Mouse (Mus musculus) liver, embryonic 16.5 days (tissue): ENCODE measurements around the gene Pitpnc1. TPM values are rescaled to one million over a fixed set of nuclear protein-coding genes. Genes with fewer than 3 reads are reported as not detected.
"Not testable (repeated sequence)": the region's sequence is repeated elsewhere in the genome, so short reads cannot be mapped to it uniquely, and the experiment has no call there.

ENCODE experiments used
- ATAC-seq: fragments of 200-750 bp; cut with Nextera tagmentation; 2 replicates; pipeline ENCODE4 v1.8.0; 2017; ENCODE audit warnings: low read depth, mild to moderate bottlenecking, moderate number of reproducible peaks, moderate library complexity
- H3K27ac ChIP-seq: fragments of 300-500 bp; sonication (generic); 2 replicates; pipeline ENCODE4 v1.5.1; 2014; ENCODE audit warnings: mild to moderate bottlenecking, low read length
- H3K27me3 ChIP-seq: fragments of 300-500 bp; sonication (generic); 2 replicates; pipeline ENCODE4 v1.6.1; 2014; ENCODE audit warnings: low read depth, low read length, mixed read lengths; ENCODE audit not compliant: control insufficient read depth, insufficient read depth
- H3K36me3 ChIP-seq: fragments of 300-500 bp; sonication (generic); 2 replicates; pipeline ENCODE4 v1.6.1; 2014; ENCODE audit warnings: mild to moderate bottlenecking; ENCODE audit not compliant: control insufficient read depth, insufficient read depth
- H3K4me1 ChIP-seq: fragments of 300-500 bp; sonication (generic); 2 replicates; pipeline ENCODE4 v1.6.1; 2014; ENCODE audit warnings: low read depth, low read length, mixed read lengths; ENCODE audit not compliant: control insufficient read depth
- H3K4me2 ChIP-seq: fragments of 300-500 bp; sonication (generic); 2 replicates; pipeline ENCODE4 v1.6.1; 2014; ENCODE audit warnings: low read depth, low read length, mixed read lengths
- H3K4me3 ChIP-seq: fragments of 300-500 bp; sonication (generic); 2 replicates; pipeline ENCODE4 v1.5.1; 2014; ENCODE audit warnings: low read depth, mild to moderate bottlenecking, low read length
- H3K9ac ChIP-seq: fragments of 300-500 bp; sonication (generic); 2 replicates; pipeline ENCODE4 v1.6.1; 2014; ENCODE audit warnings: low read depth, low read length
- H3K9me3 ChIP-seq: fragments of 300-500 bp; sonication (generic); replicated peaks from 2 replicates; pipeline ENCODE4 v1.6.1; 2016; ENCODE audit warnings: low read length; ENCODE audit not compliant: control insufficient read depth
- WGBS: fragments of 180-500 bp; shearing (Covaris S2); extraction: QIAGEN DNeasy Blood & Tissue Kit; methylation state at CpG from one replicate; pipeline ENCODE4 v1.1.7; 2014; ENCODE audit not compliant: insufficient replicate concordance; 5-methylcytosine and 5-hydroxymethylcytosine counted together
- polyA plus RNA-seq: library from polyadenylated mRNA; unstranded; fragments of >200 nt; fragmentation: Nextera tagmentation; extraction: Ambion mirVana; gene quantifications from 2 replicates; pipeline ENCODE4 v1.2.1, GENCODE M21; 2015

Gene Pitpnc1
- polyA plus RNA-seq = 7.6 and 9.2 TPM in 2 replicates

GRCm38 (mm10) chr11:107470521-107471041 lies at the start of gene Pitpnc1:
Gene Pitpnc1, minus strand, starts transcription at chr11:107470699.
- H3K4me2 ChIP-seq = peak within 1 kb of the TSS; percentile 99
- peak within 1 kb of the TSS; percentile 96 for H3K27ac ChIP-seq
- no peaks in the 10 kb centered on the region for H3K36me3 ChIP-seq
- ATAC-seq = peak; percentile 84
- no peaks in the 10 kb centered on the region for H3K9me3 ChIP-seq
- no peaks in the 10 kb centered on the region for H3K27me3 ChIP-seq
- H3K4me3 ChIP-seq = peak within 1 kb of the TSS; percentile 71
- H3K9ac ChIP-seq = peak within 1 kb of the TSS; percentile 77
- peaks cover 39% of the 10 kb centered on the region for H3K4me1 ChIP-seq
- under 1% methylated on average over 37 of the region's 37 CpGs for WGBS

GRCm38 (mm10) chr11:107518645-107519429 lies 48.3 kb upstream of the Pitpnc1 start:
- Histone ChIP-seq H3K4me2 (no peak overlapping the region), H3K27me3 (no peaks in the 10 kb centered on the region), H3K4me1 (no peaks in the 10 kb centered on the region), H3K4me3 (no peak overlapping the region), H3K9me3 (no peaks in the 10 kb centered on the region), H3K36me3 (no peaks in the 10 kb centered on the region), H3K9ac (no peak overlapping the region), H3K27ac (no peak overlapping the region)
- 49% methylated on average over 5 of the region's 5 CpGs for WGBS
- ATAC-seq = no peak

GRCm38 (mm10) chr11:107516387-107516786 lies 45.9 kb upstream of the Pitpnc1 start:
- H3K27me3 ChIP-seq = no peaks in the 10 kb centered on the region
- no peaks in the 10 kb centered on the region for H3K36me3 ChIP-seq
- no peak for ATAC-seq
- H3K9me3 ChIP-seq = no peaks in the 10 kb centered on the region
- H3K27ac ChIP-seq = no peak overlapping the region
- WGBS = 72% methylated on average over 2 of the region's 2 CpGs
- no peak overlapping the region for H3K4me3 ChIP-seq
- no peaks in the 10 kb centered on the region for H3K4me1 ChIP-seq
- H3K4me2 ChIP-seq = no peak overlapping the region
- H3K9ac ChIP-seq = no peak overlapping the region

- no peak for ATAC-seq
- 75% methylated on average over 10 of the region's 10 CpGs for WGBS
- Histone ChIP-seq H3K4me1 (peaks cover 8% of the 10 kb centered on the region), H3K27ac (no peak overlapping the region), H3K4me3 (no peak overlapping the region), H3K9ac (no peak overlapping the region), H3K9me3 (no peaks in the 10 kb centered on the region), H3K27me3 (no peaks in the 10 kb centered on the region), H3K36me3 (no peaks in the 10 kb centered on the region), H3K4me2 (no peak overlapping the region)
These were observed 42.5 kb upstream of the Pitpnc1 start for GRCm38 (mm10) chr11:107513047-107513446.

GRCm38 (mm10) chr11:107511954-107512353 lies 41.5 kb upstream of the Pitpnc1 start:
- H3K9ac ChIP-seq, H3K27ac ChIP-seq, H3K9me3 ChIP-seq, H3K27me3 ChIP-seq, H3K4me2 ChIP-seq, ATAC-seq, H3K4me1 ChIP-seq, H3K4me3 ChIP-seq, H3K36me3 ChIP-seq: not testable (repeated sequence)
- WGBS = 33% methylated on average over 5 of the region's 5 CpGs

GRCm38 (mm10) chr11:107510362-107511269 lies 40.1 kb upstream of the Pitpnc1 start:
- 4% methylated on average over 18 of the region's 18 CpGs for WGBS
- Histone ChIP-seq H3K9ac (no peak overlapping the region), H3K4me1 (peaks cover 8% of the 10 kb centered on the region), H3K27ac (no peak overlapping the region), H3K9me3 (no peaks in the 10 kb centered on the region), H3K27me3 (no peaks in the 10 kb centered on the region), H3K4me3 (no peak overlapping the region), H3K36me3 (no peaks in the 10 kb centered on the region), H3K4me2 (peak overlapping the region; percentile 26)
- no peak for ATAC-seq

- WGBS = 10% methylated on average over 11 of the region's 11 CpGs
- no peaks in the 10 kb centered on the region for H3K36me3 ChIP-seq
- no peak overlapping the region for H3K4me3 ChIP-seq
- H3K4me1 ChIP-seq = peaks cover 8% of the 10 kb centered on the region
- H3K27ac ChIP-seq = no peak overlapping the region
- no peak overlapping the region for H3K4me2 ChIP-seq
- no peak for ATAC-seq
- H3K9me3 ChIP-seq = no peaks in the 10 kb centered on the region
- no peak overlapping the region for H3K9ac ChIP-seq
- H3K27me3 ChIP-seq = no peaks in the 10 kb centered on the region
These were observed 39.3 kb upstream of the Pitpnc1 start for GRCm38 (mm10) chr11:107509631-107510338.

- no peaks in the 10 kb centered on the region for H3K27me3 ChIP-seq
- H3K36me3 ChIP-seq = no peaks in the 10 kb centered on the region
- H3K4me1 ChIP-seq = peaks cover 8% of the 10 kb centered on the region
- ATAC-seq = no peak
- no peak overlapping the region for H3K4me3 ChIP-seq
- no peak overlapping the region for H3K9ac ChIP-seq
- no peak overlapping the region for H3K27ac ChIP-seq
- no peak overlapping the region for H3K4me2 ChIP-seq
- H3K9me3 ChIP-seq = no peaks in the 10 kb centered on the region
- 47% methylated on average over 1 of the region's 1 CpGs for WGBS
These were observed 35.8 kb upstream of the Pitpnc1 start for GRCm38 (mm10) chr11:107506260-107506659.
